Mouse (Mus musculus): Measurements from ENCODE around the gene Sf3b5. TPM values are rescaled to one million over a fixed set of nuclear protein-coding genes. Genes with fewer than 3 reads are reported as not detected.

Gene Sf3b5
- 37.0 and 38.0 TPM in 2 replicates for polyA plus RNA-seq (2015; fragmentation: Nextera tagmentation; extraction: Ambion mirVana)

DNA sequence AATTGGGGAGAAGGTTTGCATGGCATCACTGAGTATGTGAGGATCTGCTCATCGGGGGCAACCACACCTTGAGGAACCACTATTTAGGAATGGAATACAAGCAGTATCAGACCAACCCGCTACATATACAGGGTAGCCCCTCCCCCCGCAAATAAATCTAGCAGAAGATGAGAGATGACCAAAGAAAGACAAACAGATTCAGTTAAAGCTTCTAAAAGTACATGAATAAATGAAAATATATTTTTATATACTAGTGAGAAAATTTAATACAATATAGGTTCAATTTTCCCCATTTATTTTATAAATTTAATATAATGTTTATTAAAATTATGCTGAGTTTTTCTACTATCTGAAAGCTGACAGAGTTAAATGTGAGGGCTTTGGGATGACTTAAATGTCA is at the start of gene Sf3b5:
Gene Sf3b5 (plus strand): TSS at position 301 of the 400 bp plus-strand sequence.
- Histone ChIP-seq H3K4me1 (replicated peaks) (peaks cover 10% of the 10 kb centered on the region), H3K4me3 (replicated peaks) (no peak within 1 kb of the TSS), H3K27ac (no peak within 1 kb of the TSS), H3K4me2 (replicated peaks) (no peak within 1 kb of the TSS), H3K27me3 (replicated peaks) (no peaks in the 10 kb centered on the region), H3K36me3 (no peaks in the 10 kb centered on the region), H3K9me3 (no peaks in the 10 kb centered on the region), H3K9ac (no peak within 1 kb of the TSS)
- ATAC-seq: no peak
- 86% methylated on average over 3 of the region's 3 CpGs for WGBS

DNA sequence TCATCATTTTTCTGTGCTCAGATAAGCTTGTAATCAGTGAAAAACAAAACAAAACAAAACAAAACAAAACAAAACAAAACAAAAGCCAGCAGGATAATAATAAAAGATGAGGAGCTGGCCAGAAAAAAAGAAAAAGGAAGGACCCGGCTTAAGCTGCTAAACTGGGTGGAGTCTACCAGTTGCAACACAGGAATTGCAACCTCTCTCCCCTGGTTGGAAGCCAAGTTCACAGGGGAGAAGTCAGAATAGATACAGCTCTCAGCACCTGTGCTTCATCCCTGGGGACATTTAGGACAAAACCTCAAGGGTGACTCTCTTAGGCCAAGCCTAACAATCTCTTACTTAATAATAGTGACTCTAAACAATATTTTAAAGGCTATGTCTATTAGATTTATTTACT is 49.3 kb upstream of the Sf3b5 start:
- H3K27ac ChIP-seq: no peak overlapping the region
- 0 out of 2 replicates have a peak, but pooled peaks cover 3% of the 10 kb centered on the region for H3K36me3 ChIP-seq
- no peaks in the 10 kb centered on the region for H3K9me3 ChIP-seq
- H3K4me3 ChIP-seq (replicated peaks): no peak overlapping the region
- H3K9ac ChIP-seq: no peak overlapping the region
- ATAC-seq: no peak
- H3K4me1 ChIP-seq (replicated peaks): no peaks in the 10 kb centered on the region
- H3K27me3 ChIP-seq (replicated peaks): no peaks in the 10 kb centered on the region
- H3K4me2 ChIP-seq (replicated peaks): no peak overlapping the region
- 45% methylated on average over 1 of the region's 1 CpGs for WGBS

DNA sequence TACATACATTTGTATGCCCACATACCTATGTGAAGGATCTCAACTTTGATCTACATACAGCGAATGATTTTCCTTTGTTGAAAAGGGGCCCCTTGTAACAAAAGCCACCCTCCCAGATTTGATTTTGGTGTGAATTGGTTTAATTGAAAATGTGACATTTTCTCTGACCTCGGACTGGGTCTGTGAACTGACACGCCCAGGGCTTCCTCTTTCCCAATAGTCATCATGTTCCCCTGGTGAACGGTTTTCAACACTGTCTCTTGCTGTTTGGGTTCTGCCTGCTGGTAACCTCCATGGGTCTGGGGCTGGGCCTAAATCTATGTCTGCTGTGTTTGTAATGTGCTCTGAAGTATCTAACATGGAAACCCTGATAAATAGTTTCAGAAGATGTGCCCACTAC is 47.9 kb upstream of the Sf3b5 start:
- WGBS: 76% methylated on average over 4 of the region's 4 CpGs
- no peak for ATAC-seq
- Histone ChIP-seq H3K27ac (no peak overlapping the region), H3K9ac (no peak overlapping the region), H3K9me3 (no peaks in the 10 kb centered on the region), H3K27me3 (replicated peaks) (no peaks in the 10 kb centered on the region), H3K4me2 (replicated peaks) (no peak overlapping the region), H3K4me3 (replicated peaks) (no peak overlapping the region), H3K36me3 (0 out of 2 replicates have a peak, but pooled peaks cover 3% of the 10 kb centered on the region), H3K4me1 (replicated peaks) (no peaks in the 10 kb centered on the region)

DNA sequence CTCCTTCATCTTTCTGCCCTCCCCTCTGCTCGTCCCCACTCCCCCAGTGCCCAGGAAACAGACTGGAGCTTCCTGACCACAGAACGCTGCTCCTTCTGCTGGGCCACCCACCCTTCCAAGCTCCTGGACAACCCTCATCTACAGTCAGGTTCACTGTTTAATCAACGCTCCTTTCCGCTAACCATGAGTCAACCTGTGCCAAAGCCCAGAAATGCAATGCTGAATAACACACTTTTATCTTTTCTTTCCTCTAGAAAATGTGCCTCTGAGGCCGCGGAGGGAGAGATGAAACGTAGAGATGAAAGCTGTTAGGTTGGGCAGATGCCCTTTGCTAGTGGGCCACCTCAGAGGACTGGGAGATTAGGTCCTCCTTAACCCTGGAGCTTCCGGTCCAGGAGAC is 43.6 kb upstream of the Sf3b5 start:
- WGBS: 87% methylated on average over 8 of the region's 8 CpGs
- H3K9ac ChIP-seq: no peak overlapping the region
- no peak overlapping the region for H3K4me2 ChIP-seq (replicated peaks)
- H3K27me3 ChIP-seq (replicated peaks): no peaks in the 10 kb centered on the region
- no peaks in the 10 kb centered on the region for H3K9me3 ChIP-seq
- H3K36me3 ChIP-seq: 0 out of 2 replicates have a peak, but pooled peaks cover 3% of the 10 kb centered on the region
- H3K27ac ChIP-seq: no peak overlapping the region
- H3K4me3 ChIP-seq (replicated peaks): no peak overlapping the region
- H3K4me1 ChIP-seq (replicated peaks): no peaks in the 10 kb centered on the region
- no peak for ATAC-seq

DNA sequence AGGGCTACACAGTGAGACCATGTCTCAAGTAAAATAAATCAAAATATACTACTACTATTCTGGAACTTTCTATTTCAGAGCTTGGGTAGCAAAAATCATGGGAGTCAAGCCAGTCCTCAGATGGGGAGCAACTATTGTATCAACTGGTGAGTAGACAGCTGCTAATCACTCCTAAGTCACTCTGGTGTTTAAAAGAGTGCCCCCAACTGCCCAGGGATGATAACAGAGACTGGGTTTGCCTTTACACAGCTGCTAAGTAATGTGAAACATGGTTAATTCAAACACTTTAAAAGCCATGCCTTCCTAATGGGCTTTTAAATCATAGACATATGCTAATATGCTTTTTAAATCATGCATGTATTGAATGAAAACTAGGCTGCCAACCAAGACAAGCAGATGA is 42.9 kb upstream of the Sf3b5 start:
- Histone ChIP-seq H3K4me1 (replicated peaks) (no peaks in the 10 kb centered on the region), H3K4me3 (replicated peaks) (no peak overlapping the region), H3K9ac (no peak overlapping the region), H3K27ac (no peak overlapping the region), H3K27me3 (replicated peaks) (no peaks in the 10 kb centered on the region), H3K36me3 (0 out of 2 replicates have a peak, but pooled peaks cover 3% of the 10 kb centered on the region), H3K9me3 (no peaks in the 10 kb centered on the region), H3K4me2 (replicated peaks) (no peak overlapping the region)
- ATAC-seq: no peak

DNA sequence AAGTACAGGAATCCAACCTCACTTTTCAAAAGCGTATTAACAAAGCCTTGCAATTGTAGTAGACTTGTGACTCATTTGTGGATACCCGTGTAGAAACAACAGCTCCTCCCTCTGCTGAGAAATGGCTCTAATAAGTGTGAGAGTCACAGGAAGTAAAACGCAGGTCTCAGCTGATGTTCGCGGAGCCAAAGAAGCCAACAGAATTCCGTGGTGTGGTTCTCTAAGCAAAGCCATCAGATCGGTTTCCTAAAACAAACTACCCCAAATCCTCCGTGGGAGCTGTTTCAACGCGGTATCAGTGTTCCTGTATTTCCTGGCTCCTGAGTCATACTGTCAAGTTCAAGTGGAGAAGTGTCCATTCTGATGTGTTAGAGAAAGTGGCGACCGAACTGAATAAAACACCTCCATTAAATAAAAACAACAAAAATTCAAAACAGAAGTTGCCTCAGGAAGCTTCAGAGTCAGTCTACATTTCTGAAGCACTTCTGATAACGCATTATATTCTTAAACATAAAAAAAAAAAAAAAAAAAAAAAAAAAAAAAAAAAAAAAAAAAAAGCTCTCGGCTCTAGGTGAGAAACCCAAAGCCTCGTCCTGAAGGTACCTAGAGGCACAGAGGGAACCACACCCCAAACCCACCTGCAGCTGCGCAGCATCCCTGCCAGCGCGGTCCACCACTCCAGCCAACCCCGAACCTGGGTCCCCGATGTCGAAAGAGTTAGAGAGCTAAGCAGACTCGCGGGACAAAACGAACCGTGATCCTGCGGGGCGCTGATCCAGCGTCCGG is 41.6 kb upstream of the Sf3b5 start:
- H3K4me1 ChIP-seq (replicated peaks): no peaks in the 10 kb centered on the region
- 0 out of 2 replicates have a peak, but pooled peaks cover 3% of the 10 kb centered on the region for H3K36me3 ChIP-seq
- no peaks in the 10 kb centered on the region for H3K9me3 ChIP-seq
- peak; percentile 71 for ATAC-seq
- 8% methylated on average over 29 of the region's 29 CpGs for WGBS
- peak overlapping the region; percentile 69 for H3K4me3 ChIP-seq (replicated peaks)
- H3K27ac ChIP-seq: no peak overlapping the region
- H3K27me3 ChIP-seq (replicated peaks): no peaks in the 10 kb centered on the region
- H3K9ac ChIP-seq: peak overlapping the region; percentile 52
- H3K4me2 ChIP-seq (replicated peaks): peak overlapping the region; percentile 83

GRCm38 (mm10) chr10:12964151-12965075 is 40.7 kb upstream of the Sf3b5 start, which contains the start of gene Stx11:
TSS of gene Stx11 (minus strand) at chr10:12964298.
- peak; percentile 96 for ATAC-seq
- no peaks in the 10 kb centered on the region for H3K9me3 ChIP-seq
- H3K27ac ChIP-seq: no peak within 1 kb of the TSS
- H3K4me3 ChIP-seq (replicated peaks): peak within 1 kb of the TSS; percentile 69
- H3K4me2 ChIP-seq (replicated peaks): peak within 1 kb of the TSS; percentile 83
- H3K9ac ChIP-seq: peak within 1 kb of the TSS; percentile 52
- H3K27me3 ChIP-seq (replicated peaks): no peaks in the 10 kb centered on the region
- 0 out of 2 replicates have a peak, but pooled peaks cover 3% of the 10 kb centered on the region for H3K36me3 ChIP-seq
- no peaks in the 10 kb centered on the region for H3K4me1 ChIP-seq (replicated peaks)
- 3% methylated on average over 56 of the region's 56 CpGs for WGBS

- Histone ChIP-seq H3K4me1 (replicated peaks) (no peaks in the 10 kb centered on the region), H3K27me3 (replicated peaks) (no peaks in the 10 kb centered on the region), H3K4me2 (replicated peaks) (no peak overlapping the region), H3K4me3 (replicated peaks) (no peak overlapping the region), H3K27ac (no peak overlapping the region), H3K9ac (no peak overlapping the region), H3K36me3 (no peaks in the 10 kb centered on the region), H3K9me3 (no peaks in the 10 kb centered on the region)
- 66% methylated on average over 5 of the region's 5 CpGs for WGBS
- no peak for ATAC-seq
Observed at GRCm38 (mm10) chr10:12965669-12966180, 39.4 kb upstream of the Sf3b5 start.

GRCm38 (mm10) chr10:12974572-12974971 is 30.6 kb upstream of the Sf3b5 start:
- no peak overlapping the region for H3K4me2 ChIP-seq (replicated peaks)
- H3K9ac ChIP-seq: no peak overlapping the region
- whole genome bisulfite sequencing: 88% methylated on average over 6 of the region's 6 CpGs
- no peak overlapping the region for H3K27ac ChIP-seq
- no peak for ATAC-seq
- H3K4me1 ChIP-seq (replicated peaks): no peaks in the 10 kb centered on the region
- H3K36me3 ChIP-seq: no peaks in the 10 kb centered on the region
- H3K9me3 ChIP-seq: no peaks in the 10 kb centered on the region
- no peak overlapping the region for H3K4me3 ChIP-seq (replicated peaks)
- no peaks in the 10 kb centered on the region for H3K27me3 ChIP-seq (replicated peaks)

GRCm38 (mm10) chr10:12975461-12975860 is 29.7 kb upstream of the Sf3b5 start:
- H3K27me3 ChIP-seq (replicated peaks): no peaks in the 10 kb centered on the region
- no peak overlapping the region for H3K27ac ChIP-seq
- H3K4me1 ChIP-seq (replicated peaks): no peaks in the 10 kb centered on the region
- H3K9ac ChIP-seq: no peak overlapping the region
- WGBS: 89% methylated on average over 3 of the region's 3 CpGs
- no peak for ATAC-seq
- H3K9me3 ChIP-seq: no peaks in the 10 kb centered on the region
- H3K4me2 ChIP-seq (replicated peaks): no peak overlapping the region
- no peaks in the 10 kb centered on the region for H3K36me3 ChIP-seq
- H3K4me3 ChIP-seq (replicated peaks): no peak overlapping the region

DNA sequence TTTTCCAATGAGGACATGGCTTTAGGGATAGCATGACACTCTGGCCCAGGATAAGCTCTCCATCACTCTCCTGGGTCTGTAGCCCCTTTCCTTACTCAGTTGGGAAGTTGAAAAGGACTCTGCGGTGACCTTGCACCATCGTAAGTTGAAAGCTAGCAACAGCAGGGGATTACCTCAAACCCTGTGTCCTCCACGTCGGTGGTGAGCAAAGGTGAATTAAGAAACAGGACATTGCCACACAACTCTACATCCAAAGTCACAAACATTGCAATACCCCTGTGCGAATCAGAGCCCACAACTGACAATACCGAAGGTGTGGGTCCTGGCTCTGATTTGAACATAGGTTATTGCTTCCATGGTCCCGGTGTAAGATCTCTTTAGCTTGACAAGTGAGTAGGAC is 29.2 kb upstream of the Sf3b5 start:
- no peaks in the 10 kb centered on the region for H3K4me1 ChIP-seq (replicated peaks)
- no peak overlapping the region for H3K4me3 ChIP-seq (replicated peaks)
- H3K9ac ChIP-seq: no peak overlapping the region
- 91% methylated on average over 7 of the region's 7 CpGs for WGBS
- H3K27me3 ChIP-seq (replicated peaks): no peaks in the 10 kb centered on the region
- H3K9me3 ChIP-seq: no peaks in the 10 kb centered on the region
- H3K27ac ChIP-seq: no peak overlapping the region
- H3K36me3 ChIP-seq: no peaks in the 10 kb centered on the region
- no peak for ATAC-seq
- no peak overlapping the region for H3K4me2 ChIP-seq (replicated peaks)

GRCm38 (mm10) chr10:12976552-12976951 is 28.6 kb upstream of the Sf3b5 start:
- Histone ChIP-seq H3K27ac (no peak overlapping the region), H3K4me1 (replicated peaks) (no peaks in the 10 kb centered on the region), H3K36me3 (no peaks in the 10 kb centered on the region), H3K9ac (no peak overlapping the region), H3K4me2 (replicated peaks) (no peak overlapping the region), H3K4me3 (replicated peaks) (no peak overlapping the region), H3K9me3 (no peaks in the 10 kb centered on the region), H3K27me3 (replicated peaks) (no peaks in the 10 kb centered on the region)
- 83% methylated on average over 7 of the region's 7 CpGs for WGBS
- no peak for ATAC-seq

Data from intestine, embryonic 15.5 days (tissue).